Mouse (Mus musculus) C2C12 (cell line): ENCODE data around the gene Gpr37l1.

Experiments
- CTCF ChIP-seq: IDR thresholded peaks from one replicate; pipeline ENCODE4 v1.5.1; 2011; ENCODE audit not compliant: control insufficient read depth, insufficient read depth, insufficient read length
- MAX ChIP-seq: IDR thresholded peaks from one replicate; pipeline ENCODE4 v1.6.1; 2011; ENCODE audit warnings: mild to moderate bottlenecking, control low read depth
- MYOD1 ChIP-seq: IDR thresholded peaks from one replicate; pipeline ENCODE4 v1.6.1; 2011; ENCODE audit warnings: low read depth; ENCODE audit not compliant: control insufficient read depth, insufficient read length
- MYOG ChIP-seq: IDR thresholded peaks from one replicate; pipeline ENCODE4 v1.6.1; 2011; ENCODE audit not compliant: control insufficient read depth, insufficient read length; ENCODE audit errors: extremely low read depth
- USF1 ChIP-seq: IDR thresholded peaks from one replicate; pipeline ENCODE4 v1.6.1; 2011; ENCODE audit warnings: low read depth, mild to moderate bottlenecking, control low read depth, moderate library complexity

DNA sequence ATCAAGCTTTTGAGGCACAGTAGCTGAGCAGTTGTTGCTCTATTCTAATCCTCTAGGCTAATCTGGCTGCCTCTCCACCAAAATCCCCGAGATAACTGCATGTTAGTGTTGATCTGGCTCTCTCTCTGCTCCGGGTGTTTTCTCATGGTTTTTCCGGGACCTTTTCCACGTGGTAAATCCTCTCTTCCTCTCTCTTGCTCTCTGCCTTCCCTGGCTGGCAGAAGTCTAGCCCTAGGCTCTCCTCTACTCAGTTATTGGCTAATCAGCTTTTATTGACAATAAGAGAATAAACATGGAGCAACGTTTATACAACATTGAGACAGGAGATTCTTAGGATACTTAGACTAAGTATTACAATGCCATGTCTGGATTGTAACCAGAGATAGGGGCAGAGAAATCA is 42.9 kb upstream of the Gpr37l1 start:
- no peak for TF ChIP-seq MYOD1
- TF ChIP-seq CTCF, result no peak
- no peak for TF ChIP-seq USF1
- no peak for TF ChIP-seq MYOG
- TF ChIP-seq MAX, result no peak
